Mouse (Mus musculus) kidney, adult 2 months (tissue): ENCODE measurements around the gene Wbp1. TPM values are rescaled to one million over a fixed set of nuclear protein-coding genes. Genes with fewer than 3 reads are reported as not detected.

ENCODE experiments used
- DNase-seq: peaks from one replicate; pipeline ENCODE4 v3.0.0; 2021
- H3K27ac ChIP-seq: fragments of 200-500 bp; 2 replicates; pipeline ENCODE4 v1.5.1; 2012; ENCODE audit warnings: low read depth, low read length, control low read depth, inconsistent platforms; ENCODE audit not compliant: insufficient read depth
- H3K27me3 ChIP-seq: fragments of 200-500 bp; replicated peaks from 2 replicates; pipeline ENCODE4 v1.6.1; 2012; ENCODE audit warnings: mild to moderate bottlenecking, moderate library complexity, low read length, inconsistent platforms; ENCODE audit not compliant: control insufficient read depth, insufficient read depth
- H3K36me3 ChIP-seq: fragments of 200-500 bp; 2 replicates; pipeline ENCODE4 v1.6.1; 2012; ENCODE audit warnings: mild to moderate bottlenecking, moderate library complexity, low read length, inconsistent platforms; ENCODE audit not compliant: control insufficient read depth, insufficient read depth
- H3K4me1 ChIP-seq: fragments of 200-500 bp; 2 replicates; pipeline ENCODE4 v1.6.1; 2011; ENCODE audit warnings: low read length; ENCODE audit not compliant: control insufficient read depth, insufficient read depth
- H3K4me3 ChIP-seq: fragments of 200-500 bp; 2 replicates; pipeline ENCODE4 v1.5.1; 2011; ENCODE audit warnings: mild to moderate bottlenecking, low read depth, low read length, control low read depth; ENCODE audit not compliant: insufficient read depth
- CTCF ChIP-seq: fragments of 200-500 bp; conservative IDR thresholded peaks from 2 replicates; pipeline ENCODE4 v1.5.1; 2011; ENCODE audit warnings: low read depth, mild to moderate bottlenecking, control low read depth, low read length, moderate library complexity, mixed read lengths; ENCODE audit not compliant: insufficient read depth, insufficient read length
- POLR2A ChIP-seq: fragments of 200-500 bp; IDR thresholded peaks from one replicate; pipeline ENCODE4 v1.6.1; 2011; ENCODE audit warnings: low read depth, low read length, control low read depth
- WGBS: fragments of 180-500 bp; shearing (Covaris S2); methylation state at CpG from one replicate; pipeline ENCODE4 v1.1.7; 2018; 5-methylcytosine and 5-hydroxymethylcytosine counted together
- polyA plus RNA-seq: library from polyadenylated mRNA; depleted of rRNA; stranded (reverse); fragments of >200 nt; gene quantifications from 2 replicates; pipeline ENCODE4 v1.2.3, GENCODE M21; 2012

The Wbp1 gene
- polyA plus RNA-seq, 1 experiment: 203 TPM

DNA sequence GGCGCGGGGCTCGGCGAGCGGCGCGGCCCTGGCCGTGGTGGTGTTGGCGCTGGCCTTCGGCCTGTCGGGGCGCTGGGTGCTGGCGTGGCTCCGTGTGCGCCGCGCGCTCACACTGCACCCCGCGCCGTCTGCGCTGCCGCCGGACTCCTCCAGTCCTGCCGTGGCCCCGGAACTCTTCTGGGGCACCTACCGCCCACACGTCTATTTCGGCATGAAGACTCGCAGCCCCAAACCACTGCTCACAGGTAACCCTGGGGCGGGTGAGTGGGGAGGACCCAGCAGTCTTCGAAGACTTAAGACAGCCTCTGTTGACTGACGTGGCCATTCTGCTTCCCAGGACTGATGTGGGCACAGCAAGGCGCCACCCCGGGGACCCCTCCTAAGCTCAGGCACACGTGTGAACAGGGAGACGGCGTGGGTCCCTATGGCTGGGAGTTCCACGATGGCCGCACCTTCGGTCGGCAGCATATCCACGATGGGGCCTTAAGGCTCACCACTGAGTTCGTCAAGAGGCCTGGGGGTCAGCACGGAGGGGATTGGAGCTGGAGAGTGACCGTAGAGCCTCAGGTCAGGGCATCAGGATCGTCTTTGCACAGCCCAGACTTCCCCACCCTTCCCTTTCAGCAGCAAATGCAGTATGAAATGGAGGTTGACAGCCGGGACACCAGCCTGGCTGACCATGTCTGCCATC is 5.5 kb downstream of the Wbp1 start:
- no peaks in the 10 kb centered on the region for H3K36me3 ChIP-seq
- H3K27me3 ChIP-seq: no peaks in the 10 kb centered on the region
- DNase-seq: no peak
- H3K4me1 ChIP-seq: peaks cover 13% of the 10 kb centered on the region; the same call in 1 of the 2 replicates
- 1% methylated on average over 48 of the region's 48 CpGs for WGBS
- H3K4me3 ChIP-seq: peak overlapping the region; percentile 97
- no peak overlapping the region for H3K27ac ChIP-seq
- TF ChIP-seq CTCF: no peak
- no peak for TF ChIP-seq POLR2A

DNA sequence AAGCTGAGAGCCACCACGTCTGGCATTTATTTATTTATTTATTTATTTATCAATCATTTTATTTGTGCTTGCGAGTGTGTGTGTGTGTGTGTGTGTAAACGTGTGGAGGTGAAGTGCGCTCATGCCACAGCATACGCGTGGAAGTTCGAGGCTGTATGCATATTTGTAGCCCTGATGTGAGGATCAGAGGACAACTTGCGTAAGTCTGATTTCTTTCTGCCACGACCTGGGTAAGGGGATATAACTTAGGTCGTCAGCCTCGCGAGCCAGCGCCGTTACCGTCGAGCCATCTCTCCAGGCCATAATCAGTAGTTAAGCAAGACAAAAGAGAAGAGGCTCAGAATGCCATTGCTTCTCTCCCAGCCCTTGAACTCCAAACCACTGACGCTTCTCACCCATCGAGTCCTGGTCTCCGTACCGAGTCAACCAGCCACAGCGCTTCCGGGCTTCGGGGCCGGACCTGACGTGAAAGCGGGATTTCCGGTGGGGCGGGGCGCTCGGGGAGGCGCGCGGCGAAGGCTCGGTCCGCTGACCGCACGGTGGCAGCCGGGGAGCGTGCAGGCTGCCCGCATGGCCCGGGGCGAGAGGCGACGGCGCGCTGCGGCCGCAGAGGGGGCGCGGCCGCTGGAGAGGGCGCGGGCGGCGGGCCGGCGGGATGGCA is 6.2 kb downstream of the Wbp1 start, which contains the start of gene Mogs:
Gene Mogs, plus strand, starts transcription at position 486 of the 661 bp plus-strand sequence.
- TF ChIP-seq POLR2A (peak; percentile 86), CTCF (peak; percentile 47)
- 1% methylated on average over 58 of the region's 58 CpGs for WGBS
- peak; percentile 97 for DNase-seq
- H3K4me3 ChIP-seq: peak within 1 kb of the TSS; percentile 97
- H3K27me3 ChIP-seq: no peaks in the 10 kb centered on the region
- peak within 1 kb of the TSS; percentile 93 for H3K27ac ChIP-seq
- no peaks in the 10 kb centered on the region for H3K36me3 ChIP-seq
- H3K4me1 ChIP-seq: peaks cover 13% of the 10 kb centered on the region; the same call in 1 of the 2 replicates

DNA sequence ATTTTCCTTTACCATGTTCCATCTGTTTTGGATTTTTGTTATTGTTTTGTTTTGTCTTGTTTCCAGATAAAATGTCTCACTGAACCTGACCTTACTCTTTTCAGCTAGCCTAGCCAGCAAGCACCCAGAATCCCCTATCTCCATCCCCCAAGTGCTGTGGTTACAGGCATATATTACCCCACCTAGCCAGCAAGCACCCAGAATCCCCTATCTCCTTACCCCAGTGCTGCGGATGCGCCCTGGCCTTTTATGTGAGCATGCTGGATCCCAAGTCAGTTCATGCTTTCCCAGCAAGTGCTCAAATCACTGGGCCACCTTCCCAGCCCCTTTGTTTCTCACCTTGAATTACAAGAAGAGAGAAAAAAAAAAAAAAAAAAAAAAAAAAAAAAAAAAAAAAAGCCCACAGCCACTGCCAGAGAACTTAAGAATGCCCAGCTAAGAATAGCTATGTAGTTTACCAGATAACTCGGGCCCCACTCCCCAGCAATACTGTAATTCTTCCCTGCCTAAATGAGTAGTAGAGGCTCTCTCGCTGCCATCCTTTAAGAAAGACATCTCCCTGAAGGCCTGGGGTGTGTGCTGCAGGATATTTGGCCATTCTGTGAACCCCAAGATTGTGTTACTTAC is 9.7 kb downstream of the Wbp1 start:
- no peaks in the 10 kb centered on the region for H3K36me3 ChIP-seq
- H3K27me3 ChIP-seq: no peaks in the 10 kb centered on the region
- no peak overlapping the region for H3K4me3 ChIP-seq
- TF ChIP-seq POLR2A (no peak), CTCF (no peak)
- DNase-seq: no peak
- WGBS: 84% methylated on average over 4 of the region's 4 CpGs
- no peak overlapping the region for H3K27ac ChIP-seq
- peaks cover 15% of the 10 kb centered on the region; the same call in 1 of the 2 replicates for H3K4me1 ChIP-seq

- Histone ChIP-seq H3K4me3 (peak within 1 kb of the TSS; percentile 70), H3K27ac (peak within 1 kb of the TSS; percentile 78), H3K27me3 (no peaks in the 10 kb centered on the region), H3K4me1 (peaks cover 8% of the 10 kb centered on the region; the same call in 1 of the 2 replicates), H3K36me3 (no peaks in the 10 kb centered on the region)
- DNase-seq: peak; percentile 87
- peak; percentile 62 for TF ChIP-seq POLR2A
- TF ChIP-seq CTCF: no peak
- under 1% methylated on average over 76 of the region's 76 CpGs for WGBS
These were observed 12.3 kb downstream of the Wbp1 start, which contains the start of gene Mrpl53 for GRCm38 (mm10) chr6:83108762-83109668. Mrpl53 (plus strand) TSS chr6:83109040.

DNA sequence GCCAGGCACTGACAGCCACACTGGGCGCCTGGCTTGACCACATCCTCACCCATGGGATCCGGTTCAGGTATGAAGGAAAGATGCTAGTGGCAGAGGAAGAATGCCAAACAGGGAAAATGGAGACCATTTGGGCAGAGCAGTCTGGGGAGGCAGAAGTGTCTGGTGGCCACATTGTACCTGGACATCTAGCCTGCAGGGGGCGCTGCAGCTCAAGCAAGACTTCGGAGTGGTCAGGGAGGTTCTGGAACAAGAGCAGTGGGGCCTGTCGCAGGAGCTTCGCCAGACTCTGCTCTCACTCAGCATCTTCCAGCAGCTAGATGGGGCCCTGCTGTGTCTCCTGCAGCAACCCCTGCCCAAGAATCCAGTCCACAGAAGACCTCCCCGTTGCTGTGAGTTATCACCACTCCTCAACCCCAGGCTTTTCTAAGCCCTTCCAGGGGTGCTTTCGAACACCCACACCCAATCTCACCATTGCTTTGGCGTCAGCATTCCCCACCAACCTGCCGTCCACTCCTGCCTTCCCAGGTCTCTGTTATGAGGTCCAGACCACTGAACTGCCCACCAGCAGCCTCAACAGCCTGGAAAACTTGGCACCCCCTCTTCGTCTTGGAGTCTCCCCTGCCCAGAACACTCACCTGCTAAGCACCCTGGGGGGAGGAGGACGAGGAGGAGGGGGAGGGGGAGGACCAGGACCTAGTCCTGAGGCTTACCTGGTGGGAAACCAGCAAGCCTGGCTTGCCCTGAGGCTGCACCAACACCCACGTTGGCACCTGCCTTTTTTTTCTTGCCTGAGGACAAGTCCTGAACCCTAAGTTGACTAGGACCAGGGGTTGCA is 13.6 kb downstream of the Wbp1 start:
- no peaks in the 10 kb centered on the region for H3K27me3 ChIP-seq
- peak overlapping the region; percentile 3; the same call in 1 of the 2 replicates for H3K4me3 ChIP-seq
- peaks cover 13% of the 10 kb centered on the region for H3K4me1 ChIP-seq
- TF ChIP-seq CTCF (peak; percentile 88), POLR2A (no peak)
- H3K36me3 ChIP-seq: no peaks in the 10 kb centered on the region
- no peak overlapping the region for H3K27ac ChIP-seq
- 44% methylated on average over 13 of the region's 13 CpGs for WGBS
- DNase-seq: peak; percentile 80

- Histone ChIP-seq H3K4me1 (peaks cover 22% of the 10 kb centered on the region), H3K27me3 (no peaks in the 10 kb centered on the region), H3K4me3 (no peak overlapping the region), H3K36me3 (no peaks in the 10 kb centered on the region), H3K27ac (no peak overlapping the region)
- 66% methylated on average over 4 of the region's 4 CpGs for WGBS
- TF ChIP-seq POLR2A (no peak), CTCF (no peak)
- no peak for DNase-seq
These were observed 17.2 kb downstream of the Wbp1 start for GRCm38 (mm10) chr6:83104158-83104557.
